Mouse (Mus musculus) embryonic facial prominence, embryonic 13.5 days (tissue): ENCODE results near the gene Eipr1. TPM values are rescaled to one million over a fixed set of nuclear protein-coding genes. Genes with fewer than 3 reads are reported as not detected.

Experiments
- ATAC-seq: fragments of 200-750 bp; cut with Nextera tagmentation; 2 replicates; pipeline ENCODE4 v1.8.0; 2017; ENCODE audit warnings: low read depth; ENCODE audit not compliant: insufficient number of reproducible peaks, insufficient read depth, low FRiP score, low TSS enrichment
- H3K27ac ChIP-seq: fragments of 300-500 bp; sonication (generic); 2 replicates; pipeline ENCODE4 v1.5.1; 2015; ENCODE audit warnings: moderate library complexity, mild to moderate bottlenecking, inconsistent platforms
- H3K27me3 ChIP-seq: fragments of 300-500 bp; sonication (generic); 2 replicates; pipeline ENCODE4 v1.6.1; 2015; ENCODE audit warnings: mild to moderate bottlenecking, inconsistent platforms
- H3K36me3 ChIP-seq: fragments of 300-500 bp; sonication (generic); 2 replicates; pipeline ENCODE4 v1.6.1; 2015; ENCODE audit warnings: mild to moderate bottlenecking, inconsistent platforms
- H3K4me1 ChIP-seq: fragments of 300-500 bp; sonication (generic); 2 replicates; pipeline ENCODE4 v1.6.1; 2015; ENCODE audit warnings: inconsistent platforms
- H3K4me2 ChIP-seq: fragments of 300-500 bp; sonication (generic); 2 replicates; pipeline ENCODE4 v1.6.1; 2015; ENCODE audit warnings: moderate library complexity, mild to moderate bottlenecking, inconsistent platforms
- H3K4me3 ChIP-seq: fragments of 300-500 bp; sonication (generic); 2 replicates; pipeline ENCODE4 v1.5.1; 2015; ENCODE audit warnings: mild to moderate bottlenecking, inconsistent platforms
- H3K9ac ChIP-seq: fragments of 300-500 bp; sonication (generic); 2 replicates; pipeline ENCODE4 v1.6.1; 2015; ENCODE audit warnings: mild to moderate bottlenecking, inconsistent platforms
- H3K9me3 ChIP-seq: fragments of 300-500 bp; sonication (generic); 2 replicates; pipeline ENCODE4 v1.6.1; 2016; ENCODE audit warnings: inconsistent platforms
- WGBS: fragments of 180-500 bp; shearing (Covaris S2); methylation state at CpG from one replicate; pipeline ENCODE4 v1.1.7; 2015; ENCODE audit warnings: mixed read lengths; 5-methylcytosine and 5-hydroxymethylcytosine counted together
- polyA plus RNA-seq: library from polyadenylated mRNA; unstranded; fragments of >200 nt; fragmentation: Nextera tagmentation; extraction: Ambion mirVana; gene quantifications from 2 replicates; pipeline ENCODE4 v1.2.1, GENCODE M21; 2015

The Eipr1 gene
- polyA plus RNA-seq, 1 experiment from 2014 or later: 35.0 TPM

DNA sequence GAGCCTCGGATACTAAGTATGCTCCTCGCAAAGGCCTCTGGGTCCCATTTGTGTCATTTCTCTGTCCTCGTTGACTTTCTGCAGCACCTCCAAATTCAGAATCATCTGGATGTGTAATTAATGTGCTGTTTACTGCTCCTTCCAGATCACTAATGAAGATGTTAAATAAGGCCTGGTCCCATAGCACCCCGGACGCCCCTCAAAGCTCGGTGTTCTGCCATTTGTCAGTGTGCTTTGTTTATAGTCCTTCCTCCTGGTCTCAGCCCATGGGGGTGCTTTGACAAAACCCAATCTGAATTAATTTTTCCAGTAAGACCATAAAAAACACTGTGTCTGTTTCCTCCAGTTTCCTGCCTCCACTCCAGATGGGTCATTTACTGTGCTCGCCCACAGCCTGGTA lies 28.6 kb downstream of the Eipr1 start:
- Histone ChIP-seq H3K4me1 (peaks cover 7% of the 10 kb centered on the region; the same call in 1 of the 2 replicates), H3K4me2 (no peak overlapping the region), H3K9ac (no peak overlapping the region), H3K27ac (no peak overlapping the region), H3K27me3 (no peaks in the 10 kb centered on the region), H3K36me3 (no peaks in the 10 kb centered on the region), H3K4me3 (no peak overlapping the region), H3K9me3 (no peaks in the 10 kb centered on the region)
- WGBS: 88% methylated on average over 7 of the region's 7 CpGs
- ATAC-seq: no peak

- no peak for ATAC-seq
- 92% methylated on average over 3 of the region's 3 CpGs for WGBS
- H3K4me1 ChIP-seq: peaks cover 7% of the 10 kb centered on the region; the same call in 1 of the 2 replicates
- no peak overlapping the region for H3K4me2 ChIP-seq
- H3K4me3 ChIP-seq: no peak overlapping the region
- H3K27ac ChIP-seq: no peak overlapping the region
- no peaks in the 10 kb centered on the region for H3K36me3 ChIP-seq
- H3K9me3 ChIP-seq: no peaks in the 10 kb centered on the region
- no peak overlapping the region for H3K9ac ChIP-seq
- no peaks in the 10 kb centered on the region for H3K27me3 ChIP-seq
These were observed 31.0 kb downstream of the Eipr1 start for GRCm38 (mm10) chr12:28782637-28783036.

DNA sequence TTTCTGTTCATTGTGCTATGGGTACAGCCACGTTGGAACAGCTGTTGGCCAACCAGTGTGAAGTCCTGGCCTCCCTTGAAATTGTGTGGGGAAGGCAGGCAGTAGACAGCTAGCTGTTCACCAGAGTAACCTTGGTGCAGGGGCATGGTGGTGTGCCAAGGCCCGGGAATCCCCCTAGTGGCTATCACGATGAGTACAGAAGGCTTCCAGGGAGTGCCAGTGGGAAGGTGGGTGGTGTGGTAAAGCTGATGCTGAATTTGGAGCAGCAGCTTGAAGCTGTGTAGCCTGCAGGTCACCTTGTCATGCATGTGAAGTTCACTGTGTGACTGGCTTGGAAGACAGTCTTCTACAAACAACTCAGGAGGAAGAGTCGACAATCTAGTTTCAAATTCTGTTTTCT lies 32.8 kb downstream of the Eipr1 start:
- H3K4me1 ChIP-seq: peaks cover 7% of the 10 kb centered on the region; the same call in 1 of the 2 replicates
- no peaks in the 10 kb centered on the region for H3K27me3 ChIP-seq
- WGBS: 32% methylated on average over 4 of the region's 4 CpGs
- no peaks in the 10 kb centered on the region for H3K36me3 ChIP-seq
- no peak overlapping the region for H3K27ac ChIP-seq
- no peak overlapping the region for H3K4me2 ChIP-seq
- H3K9me3 ChIP-seq: no peaks in the 10 kb centered on the region
- H3K4me3 ChIP-seq: no peak overlapping the region
- no peak for ATAC-seq
- no peak overlapping the region for H3K9ac ChIP-seq

DNA sequence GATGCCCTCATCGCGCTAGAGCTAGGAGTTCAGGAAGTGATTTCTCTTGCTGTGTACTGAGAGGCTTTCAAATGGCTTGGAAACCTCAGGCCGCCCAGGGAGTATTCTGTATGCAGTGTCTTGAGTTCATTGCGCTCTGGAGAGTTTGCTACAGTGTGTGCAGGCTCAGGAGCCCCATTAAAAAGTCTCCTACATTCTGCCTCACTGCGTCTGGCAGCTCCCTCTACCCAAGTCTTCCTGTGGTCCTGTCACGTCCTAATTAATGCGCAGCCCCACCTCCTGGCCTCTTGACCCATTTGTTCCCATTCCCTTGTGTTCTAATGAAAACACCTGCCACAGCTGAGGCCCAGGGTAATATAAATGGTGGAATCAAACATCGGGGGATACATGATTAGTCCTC lies 33.3 kb downstream of the Eipr1 start:
- no peak overlapping the region for H3K27ac ChIP-seq
- H3K9ac ChIP-seq: no peak overlapping the region
- H3K9me3 ChIP-seq: no peaks in the 10 kb centered on the region
- H3K27me3 ChIP-seq: no peaks in the 10 kb centered on the region
- WGBS: 46% methylated on average over 8 of the region's 8 CpGs
- H3K4me3 ChIP-seq: no peak overlapping the region
- no peak overlapping the region for H3K4me2 ChIP-seq
- ATAC-seq: 0 out of 2 replicates have a peak, but pooled peaks have one; percentile 30
- H3K36me3 ChIP-seq: no peaks in the 10 kb centered on the region
- H3K4me1 ChIP-seq: peaks cover 7% of the 10 kb centered on the region; the same call in 1 of the 2 replicates

DNA sequence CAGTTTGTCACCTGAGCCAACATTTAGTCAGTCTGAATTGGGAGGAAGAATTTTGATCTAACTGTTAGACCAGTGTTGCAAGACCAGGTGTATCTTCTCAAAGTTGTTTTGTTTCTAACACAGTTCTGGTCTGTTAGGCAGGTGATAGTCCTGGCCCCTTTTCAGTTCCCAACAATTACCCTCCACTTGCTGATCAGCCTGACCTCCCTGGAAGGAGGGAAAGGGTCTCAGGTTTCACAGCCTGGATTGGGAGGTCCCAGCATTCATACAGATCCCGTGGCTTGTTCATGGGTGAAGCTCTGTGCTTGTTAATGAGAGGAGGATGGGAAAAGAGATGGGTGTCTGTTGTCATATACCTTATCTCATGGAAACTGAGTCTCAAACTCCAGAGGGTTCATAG lies 33.7 kb downstream of the Eipr1 start:
- 0% methylated on average over 1 of the region's 1 CpGs for WGBS
- no peaks in the 10 kb centered on the region for H3K36me3 ChIP-seq
- peaks cover 7% of the 10 kb centered on the region; the same call in 1 of the 2 replicates for H3K4me1 ChIP-seq
- no peak overlapping the region for H3K9ac ChIP-seq
- no peak overlapping the region for H3K4me2 ChIP-seq
- no peaks in the 10 kb centered on the region for H3K9me3 ChIP-seq
- H3K27me3 ChIP-seq: no peaks in the 10 kb centered on the region
- ATAC-seq: 0 out of 2 replicates have a peak, but pooled peaks have one; percentile 23
- no peak overlapping the region for H3K4me3 ChIP-seq
- H3K27ac ChIP-seq: no peak overlapping the region

- no peak overlapping the region for H3K4me2 ChIP-seq
- H3K27ac ChIP-seq: no peak overlapping the region
- H3K27me3 ChIP-seq: no peaks in the 10 kb centered on the region
- H3K4me3 ChIP-seq: no peak overlapping the region
- H3K36me3 ChIP-seq: no peaks in the 10 kb centered on the region
- no peak for ATAC-seq
- no peaks in the 10 kb centered on the region for H3K9me3 ChIP-seq
- no peak overlapping the region for H3K9ac ChIP-seq
- WGBS: 94% methylated on average over 6 of the region's 6 CpGs
- H3K4me1 ChIP-seq: peaks cover 9% of the 10 kb centered on the region; the same call in 1 of the 2 replicates
These were observed 34.7 kb downstream of the Eipr1 start for GRCm38 (mm10) chr12:28786310-28786709.

DNA sequence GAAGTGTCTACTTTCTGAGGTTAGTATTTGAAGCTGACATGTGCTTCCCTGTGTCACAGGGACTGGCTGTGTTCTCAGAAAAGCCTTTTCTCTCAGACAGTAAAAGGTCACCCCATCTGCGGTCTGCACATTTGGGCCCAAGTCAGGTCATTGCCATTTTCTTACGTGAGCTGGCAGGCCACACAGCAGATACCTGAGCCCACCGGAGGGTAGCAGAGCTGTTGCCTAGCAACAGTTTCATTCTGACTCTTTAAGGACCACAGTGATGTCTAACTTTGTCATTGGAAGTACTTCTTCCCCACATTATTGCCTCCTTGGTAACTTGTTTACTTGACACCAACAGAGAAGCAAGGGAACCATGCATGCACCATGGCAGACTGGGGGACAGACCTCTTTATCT lies 41.0 kb downstream of the Eipr1 start:
- Histone ChIP-seq H3K4me3 (no peak overlapping the region), H3K9me3 (no peaks in the 10 kb centered on the region), H3K36me3 (no peaks in the 10 kb centered on the region), H3K27me3 (no peaks in the 10 kb centered on the region), H3K4me2 (no peak overlapping the region), H3K4me1 (0 out of 2 replicates have a peak, but pooled peaks cover 3% of the 10 kb centered on the region), H3K27ac (no peak overlapping the region), H3K9ac (no peak overlapping the region; the same call in 1 of the 2 replicates)
- no peak for ATAC-seq
- WGBS: 64% methylated on average over 3 of the region's 3 CpGs

GRCm38 (mm10) chr12:28793715-28794114 lies 42.1 kb downstream of the Eipr1 start:
- WGBS: 47% methylated on average over 2 of the region's 2 CpGs
- no peak overlapping the region for H3K4me2 ChIP-seq
- no peak overlapping the region for H3K9ac ChIP-seq
- no peak for ATAC-seq
- no peaks in the 10 kb centered on the region for H3K36me3 ChIP-seq
- 0 out of 2 replicates have a peak, but pooled peaks cover 3% of the 10 kb centered on the region for H3K4me1 ChIP-seq
- H3K27ac ChIP-seq: no peak overlapping the region
- H3K27me3 ChIP-seq: no peaks in the 10 kb centered on the region
- H3K4me3 ChIP-seq: no peak overlapping the region
- no peaks in the 10 kb centered on the region for H3K9me3 ChIP-seq

DNA sequence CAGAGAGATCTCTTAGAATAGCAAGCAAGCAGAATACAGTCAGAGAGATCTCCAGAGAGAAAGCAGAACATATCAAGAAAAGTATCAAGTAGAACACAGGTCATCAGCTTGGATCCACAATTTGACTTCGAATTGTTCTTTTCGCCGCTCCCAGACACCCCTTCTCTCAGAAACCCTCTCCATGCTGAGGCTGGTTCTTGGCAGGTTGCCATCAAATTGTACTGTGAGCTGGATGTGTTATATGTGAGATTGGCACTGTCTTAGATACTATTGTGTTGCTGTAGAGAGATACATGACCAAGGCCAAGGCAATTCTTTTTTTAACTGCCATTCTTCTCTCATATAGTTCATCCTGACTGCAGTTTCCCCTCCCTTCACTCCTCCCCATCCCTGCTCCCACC lies 43.4 kb downstream of the Eipr1 start:
- Histone ChIP-seq H3K27ac (no peak overlapping the region), H3K4me2 (no peak overlapping the region), H3K36me3 (no peaks in the 10 kb centered on the region), H3K9ac (no peak overlapping the region), H3K4me3 (no peak overlapping the region), H3K27me3 (no peaks in the 10 kb centered on the region), H3K4me1 (peaks cover 8% of the 10 kb centered on the region), H3K9me3 (no peaks in the 10 kb centered on the region)
- 90% methylated on average over 3 of the region's 3 CpGs for WGBS
- ATAC-seq: no peak

GRCm38 (mm10) chr12:28796881-28797420 lies 45.3 kb downstream of the Eipr1 start:
- H3K9ac ChIP-seq: no peak overlapping the region
- no peak overlapping the region for H3K4me2 ChIP-seq
- H3K27ac ChIP-seq: no peak overlapping the region
- ATAC-seq: no peak
- H3K4me3 ChIP-seq: no peak overlapping the region
- H3K36me3 ChIP-seq: no peaks in the 10 kb centered on the region
- H3K4me1 ChIP-seq: peaks cover 14% of the 10 kb centered on the region
- H3K9me3 ChIP-seq: no peaks in the 10 kb centered on the region
- no peaks in the 10 kb centered on the region for H3K27me3 ChIP-seq

- no peak overlapping the region for H3K4me3 ChIP-seq
- 32% methylated on average over 11 of the region's 11 CpGs for WGBS
- no peaks in the 10 kb centered on the region for H3K9me3 ChIP-seq
- H3K36me3 ChIP-seq: no peaks in the 10 kb centered on the region
- no peaks in the 10 kb centered on the region for H3K27me3 ChIP-seq
- 0 out of 2 replicates have a peak overlapping the region, but pooled peaks have one; percentile 18 for H3K4me2 ChIP-seq
- H3K27ac ChIP-seq: no peak overlapping the region
- H3K4me1 ChIP-seq: peaks cover 22% of the 10 kb centered on the region
- 0 out of 2 replicates have a peak, but pooled peaks have one; percentile 68 for ATAC-seq
- no peak overlapping the region for H3K9ac ChIP-seq
These were observed 48.3 kb downstream of the Eipr1 start for GRCm38 (mm10) chr12:28799798-28800411.

- peaks cover 27% of the 10 kb centered on the region for H3K4me1 ChIP-seq
These were observed 48.8 kb downstream of the Eipr1 start for GRCm38 (mm10) chr12:28800423-28800822.

More at GRCm38 (mm10) chr12:28800423-28800822, 48.8 kb downstream of the Eipr1 start:
- no peak overlapping the region for H3K27ac ChIP-seq
- no peak for ATAC-seq
- no peaks in the 10 kb centered on the region for H3K9me3 ChIP-seq
- no peak overlapping the region for H3K4me3 ChIP-seq
- no peaks in the 10 kb centered on the region for H3K27me3 ChIP-seq
- 0 out of 2 replicates have a peak overlapping the region, but pooled peaks have one; percentile 18 for H3K4me2 ChIP-seq
- no peak overlapping the region for H3K9ac ChIP-seq
- WGBS: 40% methylated on average over 4 of the region's 4 CpGs
- no peaks in the 10 kb centered on the region for H3K36me3 ChIP-seq
